Mouse (Mus musculus) layer of hippocampus, adult 18-20 months (tissue): ENCODE data around the gene Tmem45a. TPM values are rescaled to one million over a fixed set of nuclear protein-coding genes. Genes with fewer than 3 reads are reported as not detected.
A peak's percentile ranks its signal among the peaks of the same experiment; 100 is the strongest.

Source experiments
- DNase-seq, 2 experiments: peaks; one replicate each; pipeline ENCODE4 v3.0.0; 2022; ENCODE audit warnings: low spot score in 2 of 2
- total RNA-seq, 2 experiments: library from RNA; stranded (reverse); gene quantifications; 2 replicates each; pipeline ENCODE4 v1.2.3; 2021

The Tmem45a gene
- total RNA-seq, 2 experiments from 2014 or later, result 0.56 to 0.59 TPM

- no peak for DNase-seq
Measured at GRCm38 (mm10) chr16:56798873-56799272, 87.1 kb downstream of the Tmem45a start.

- DNase-seq, result no peak
Measured at GRCm38 (mm10) chr16:56795481-56796139, 90.4 kb downstream of the Tmem45a start, which contains the start of gene Adgrg7. TSS of gene Adgrg7 (minus strand) at chr16:56795855.

GRCm38 (mm10) chr16:56794383-56795144 lies 91.4 kb downstream of the Tmem45a start:
- DNase-seq, result no peak

GRCm38 (mm10) chr16:56793778-56794177 lies 92.2 kb downstream of the Tmem45a start:
- DNase-seq, result no peak

- DNase-seq, result no peak
Measured at GRCm38 (mm10) chr16:56785943-56786342, 100.0 kb downstream of the Tmem45a start.

DNA sequence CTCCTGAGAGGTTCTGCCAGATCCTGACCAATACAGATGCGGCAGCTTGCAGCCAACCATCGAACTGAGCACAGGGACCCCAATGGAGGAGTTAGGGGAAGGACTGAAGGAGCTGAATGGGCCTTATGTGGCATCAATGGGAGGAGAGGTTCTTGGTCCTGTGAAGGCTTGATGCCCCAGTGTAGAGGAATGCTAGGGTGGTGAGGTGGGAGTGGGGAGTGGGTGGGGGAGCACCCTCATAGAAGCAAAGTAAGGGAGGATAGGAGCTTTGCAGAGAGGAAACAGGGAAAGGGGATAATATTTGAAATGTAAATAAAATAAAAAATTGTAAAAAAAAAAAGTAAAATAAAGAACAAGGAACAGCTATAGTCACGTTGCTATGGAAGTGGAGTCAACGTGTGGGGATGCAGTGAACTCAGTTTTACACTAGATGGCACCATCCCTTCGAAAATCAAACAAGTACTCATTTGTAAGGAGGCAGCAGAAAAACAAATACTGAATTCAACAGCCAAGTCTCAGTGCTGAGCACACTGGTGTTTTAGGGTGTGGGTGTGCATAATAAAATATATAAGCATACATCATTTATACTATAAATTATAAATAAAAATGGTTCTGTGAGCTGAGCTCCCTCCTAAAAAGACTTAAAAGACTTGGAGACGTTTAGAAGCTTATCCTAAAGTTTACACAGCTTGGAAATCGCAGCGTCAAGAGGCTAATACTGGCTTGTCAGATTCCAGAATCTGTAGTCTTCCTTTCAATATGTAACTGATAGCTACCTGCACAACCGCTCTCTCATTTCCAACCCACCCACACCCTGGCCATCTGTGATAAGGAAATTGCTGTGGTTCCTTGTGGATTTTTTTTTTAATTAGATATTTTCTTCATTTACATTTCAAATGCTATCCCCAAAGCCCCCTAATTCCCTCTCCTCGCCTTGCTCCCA lies 114.5 kb downstream of the Tmem45a start:
- DNase-seq, result peak; percentile 49 to 83

Other genes with a start within 250 kb of the Tmem45a start
- gene Tfg, start 168.7 kb downstream of the Tmem45a start, total RNA-seq, result 10 to 100 TPM; 56.0 to 56.4 TPM
- gene Adgrg7, start 90.3 kb downstream of the Tmem45a start, total RNA-seq, result not detected
- 1 to 10 TPM; 2.5 to 3.2 TPM for gene Lnp1, start 41.9 kb upstream of the Tmem45a start, total RNA-seq
- gene Tmem45a2, start 185.2 kb upstream of the Tmem45a start, total RNA-seq, result not detected
- 10 to 100 TPM; 95.9 to 98.4 TPM for gene Tomm70a, start 235.5 kb upstream of the Tmem45a start, total RNA-seq